Mouse (Mus musculus) kidney, postnatal 14 days (tissue): ENCODE results near the gene Mcts2.
A peak's percentile ranks its signal among the peaks of the same experiment; 100 is the strongest.

ENCODE experiments used
- DNase-seq: peaks from one replicate; pipeline ENCODE4 v3.0.0; 2022; ENCODE audit warnings: mixed read lengths

Mcts2 gene

GRCm38 (mm10) chr2:152686806-152687267 lies at the start of gene Mcts2:
TSS of gene Mcts2 (plus strand) at chr2:152687035.
- DNase-seq = peak; percentile 96

GRCm38 (mm10) chr2:152637381-152637780 lies 49.5 kb upstream of the Mcts2 start:
- no peak for DNase-seq

GRCm38 (mm10) chr2:152638865-152639264 lies 48.0 kb upstream of the Mcts2 start:
- DNase-seq = no peak

GRCm38 (mm10) chr2:152639406-152640113 lies 47.3 kb upstream of the Mcts2 start:
- peak; percentile 81 for DNase-seq

GRCm38 (mm10) chr2:152652901-152653620 lies 33.8 kb upstream of the Mcts2 start:
- DNase-seq = peak; percentile 80

- peak; percentile 39 for DNase-seq
Observed at GRCm38 (mm10) chr2:152653874-152654715, 32.7 kb upstream of the Mcts2 start.

GRCm38 (mm10) chr2:152657398-152657797 lies 29.4 kb upstream of the Mcts2 start:
- peak; percentile 49 for DNase-seq

- no peak for DNase-seq
Observed at GRCm38 (mm10) chr2:152661163-152661562, 25.7 kb upstream of the Mcts2 start.

- peak; percentile 37 for DNase-seq
Observed at GRCm38 (mm10) chr2:152666191-152666590, 20.6 kb upstream of the Mcts2 start.

GRCm38 (mm10) chr2:152669256-152669638 lies 17.6 kb upstream of the Mcts2 start, which contains the start of gene H13:
TSS of gene H13 (plus strand) at chr2:152669461.
- DNase-seq = peak; percentile 96

GRCm38 (mm10) chr2:152669639-152670484 lies 17.0 kb upstream of the Mcts2 start:
- no peak for DNase-seq

GRCm38 (mm10) chr2:152670983-152671641 lies 15.7 kb upstream of the Mcts2 start:
- no peak for DNase-seq

- DNase-seq = peak; percentile 67
Observed at GRCm38 (mm10) chr2:152671642-152671999, 15.2 kb upstream of the Mcts2 start.

GRCm38 (mm10) chr2:152672166-152672565 lies 14.7 kb upstream of the Mcts2 start:
- DNase-seq = no peak

GRCm38 (mm10) chr2:152674148-152674547 lies 12.7 kb upstream of the Mcts2 start:
- no peak for DNase-seq

GRCm38 (mm10) chr2:152675252-152675791 lies 11.5 kb upstream of the Mcts2 start:
- no peak for DNase-seq

- DNase-seq = peak; percentile 59
Observed at GRCm38 (mm10) chr2:152678302-152678701, 8.5 kb upstream of the Mcts2 start.

- no peak for DNase-seq
Observed at GRCm38 (mm10) chr2:152678925-152679324, 7.9 kb upstream of the Mcts2 start.

GRCm38 (mm10) chr2:152679701-152680355 lies 7.0 kb upstream of the Mcts2 start:
- DNase-seq = peak; percentile 79

- no peak for DNase-seq
Observed at GRCm38 (mm10) chr2:152683086-152683485, 3.7 kb upstream of the Mcts2 start.

GRCm38 (mm10) chr2:152686399-152686798 lies 436 bp upstream of the Mcts2 start:
- DNase-seq = no peak
